Mouse (Mus musculus) lung, postnatal 0 days (tissue): Measurements from ENCODE around the gene Minar1.

ENCODE experiments used
- CTCF ChIP-seq: IDR thresholded peaks from 2 replicates; pipeline ENCODE4 v1.5.1; 2016; ENCODE audit warnings: antibody characterized with exemption, mild to moderate bottlenecking
- EP300 ChIP-seq: IDR thresholded peaks from 2 replicates; pipeline ENCODE4 v1.6.1; 2016; ENCODE audit warnings: antibody characterized with exemption, mild to moderate bottlenecking, control low read depth

GRCm38 (mm10) chr9:89607321-89607720 is 15.6 kb downstream of the Minar1 start:
- no peak for TF ChIP-seq CTCF
- TF ChIP-seq EP300, result no peak
